Mouse (Mus musculus) lung, embryonic 15.5 days (tissue): Measurements from ENCODE around the gene Ecm2. TPM values are rescaled to one million over a fixed set of nuclear protein-coding genes. Genes with fewer than 3 reads are reported as not detected.

Source experiments
- ATAC-seq: fragments of 200-750 bp; cut with Nextera tagmentation; 2 replicates; pipeline ENCODE4 v1.8.0; 2017; ENCODE audit warnings: moderate number of reproducible peaks, borderline replicate concordance; ENCODE audit not compliant: low FRiP score, low TSS enrichment; ENCODE audit errors: extremely low read depth
- H3K27ac ChIP-seq: fragments of 300-500 bp; sonication (generic); 2 replicates; pipeline ENCODE4 v1.5.1; 2015; ENCODE audit warnings: moderate library complexity, mild to moderate bottlenecking, inconsistent platforms
- H3K27me3 ChIP-seq: fragments of 300-500 bp; sonication (generic); 2 replicates; pipeline ENCODE4 v1.6.1; 2015; ENCODE audit warnings: inconsistent platforms
- H3K36me3 ChIP-seq: fragments of 300-500 bp; sonication (generic); 2 replicates; pipeline ENCODE4 v1.6.1; 2015; ENCODE audit warnings: inconsistent platforms
- H3K4me1 ChIP-seq: fragments of 300-500 bp; sonication (generic); 2 replicates; pipeline ENCODE4 v1.6.1; 2015; ENCODE audit warnings: inconsistent platforms
- H3K4me2 ChIP-seq: fragments of 300-500 bp; sonication (generic); 2 replicates; pipeline ENCODE4 v1.6.1; 2015; ENCODE audit warnings: inconsistent platforms, mild to moderate bottlenecking, moderate library complexity
- H3K4me3 ChIP-seq: fragments of 300-500 bp; sonication (generic); 2 replicates; pipeline ENCODE4 v1.5.1; 2015; ENCODE audit warnings: mild to moderate bottlenecking, inconsistent platforms
- H3K9ac ChIP-seq: fragments of 300-500 bp; sonication (generic); 2 replicates; pipeline ENCODE4 v1.6.1; 2015; ENCODE audit warnings: inconsistent platforms
- H3K9me3 ChIP-seq: fragments of 300-500 bp; sonication (generic); 2 replicates; pipeline ENCODE4 v1.6.1; 2016; ENCODE audit warnings: inconsistent platforms
- WGBS: fragments of 180-500 bp; shearing (Covaris S2); methylation state at CpG from one replicate; pipeline ENCODE4 v1.1.7; 2015; 5-methylcytosine and 5-hydroxymethylcytosine counted together
- polyA plus RNA-seq: library from polyadenylated mRNA; unstranded; fragments of >200 nt; fragmentation: Nextera tagmentation; extraction: Ambion mirVana; gene quantifications from 2 replicates; pipeline ENCODE4 v1.2.1, GENCODE M21; 2015

Ecm2 gene
- polyA plus RNA-seq, 1 experiment from 2014 or later: 1.6 TPM

- peak; percentile 94 for ATAC-seq
- H3K36me3 ChIP-seq: no peaks in the 10 kb centered on the region
- no peak overlapping the region for H3K9ac ChIP-seq
- H3K9me3 ChIP-seq: no peaks in the 10 kb centered on the region
- 29% methylated on average over 4 of the region's 4 CpGs for WGBS
- peaks cover 12% of the 10 kb centered on the region; the same call in 1 of the 2 replicates for H3K4me1 ChIP-seq
- no peak overlapping the region for H3K4me3 ChIP-seq
- no peak overlapping the region for H3K4me2 ChIP-seq
- no peaks in the 10 kb centered on the region for H3K27me3 ChIP-seq
- peak overlapping the region; percentile 86 for H3K27ac ChIP-seq
These were observed 32.5 kb upstream of the Ecm2 start for GRCm38 (mm10) chr13:49471981-49472675.

- H3K27me3 ChIP-seq: no peaks in the 10 kb centered on the region
- ATAC-seq: no peak
- H3K4me1 ChIP-seq: peaks cover 12% of the 10 kb centered on the region; the same call in 1 of the 2 replicates
- H3K9me3 ChIP-seq: no peaks in the 10 kb centered on the region
- H3K36me3 ChIP-seq: no peaks in the 10 kb centered on the region
- no peak overlapping the region for H3K4me2 ChIP-seq
- WGBS: 60% methylated on average over 6 of the region's 6 CpGs
- no peak overlapping the region for H3K9ac ChIP-seq
- H3K4me3 ChIP-seq: no peak overlapping the region
- H3K27ac ChIP-seq: peak overlapping the region; percentile 86
These were observed 32.0 kb upstream of the Ecm2 start for GRCm38 (mm10) chr13:49472676-49473005.

DNA sequence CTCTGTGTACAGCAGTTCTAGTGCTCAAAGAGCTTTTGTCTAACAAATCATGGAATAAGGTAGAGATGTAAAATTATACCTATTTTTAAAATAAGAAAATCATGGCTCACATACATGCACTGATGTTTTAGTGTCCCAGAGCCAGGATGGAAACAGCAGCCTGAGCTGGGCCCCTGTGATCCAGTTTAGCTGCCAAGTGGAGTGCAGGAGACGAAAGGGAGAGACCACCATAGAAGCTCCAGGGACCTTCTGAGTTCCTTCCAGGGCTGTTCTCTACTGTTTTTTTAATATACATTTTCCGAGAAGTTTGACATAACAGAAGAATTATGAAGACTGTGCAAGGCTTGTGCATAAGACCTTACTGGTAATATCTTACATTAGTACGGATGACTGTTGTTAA is 26.7 kb upstream of the Ecm2 start:
- peaks cover 20% of the 10 kb centered on the region for H3K4me1 ChIP-seq
- no peak for ATAC-seq
- H3K27me3 ChIP-seq: no peaks in the 10 kb centered on the region
- no peaks in the 10 kb centered on the region for H3K36me3 ChIP-seq
- H3K9ac ChIP-seq: no peak overlapping the region
- H3K27ac ChIP-seq: peak overlapping the region; percentile 46
- H3K9me3 ChIP-seq: no peaks in the 10 kb centered on the region
- no peak overlapping the region for H3K4me2 ChIP-seq
- no peak overlapping the region for H3K4me3 ChIP-seq
- 57% methylated on average over 3 of the region's 3 CpGs for WGBS

- H3K4me1 ChIP-seq: peaks cover 20% of the 10 kb centered on the region
- peak overlapping the region; percentile 88 for H3K27ac ChIP-seq
- H3K36me3 ChIP-seq: no peaks in the 10 kb centered on the region
- peak; percentile 29; the same call in 1 of the 2 replicates for ATAC-seq
- WGBS: 78% methylated on average over 6 of the region's 6 CpGs
- no peak overlapping the region for H3K4me3 ChIP-seq
- no peak overlapping the region for H3K9ac ChIP-seq
- no peak overlapping the region for H3K4me2 ChIP-seq
- no peaks in the 10 kb centered on the region for H3K9me3 ChIP-seq
- H3K27me3 ChIP-seq: no peaks in the 10 kb centered on the region
These were observed 25.7 kb upstream of the Ecm2 start for GRCm38 (mm10) chr13:49478851-49479374.

DNA sequence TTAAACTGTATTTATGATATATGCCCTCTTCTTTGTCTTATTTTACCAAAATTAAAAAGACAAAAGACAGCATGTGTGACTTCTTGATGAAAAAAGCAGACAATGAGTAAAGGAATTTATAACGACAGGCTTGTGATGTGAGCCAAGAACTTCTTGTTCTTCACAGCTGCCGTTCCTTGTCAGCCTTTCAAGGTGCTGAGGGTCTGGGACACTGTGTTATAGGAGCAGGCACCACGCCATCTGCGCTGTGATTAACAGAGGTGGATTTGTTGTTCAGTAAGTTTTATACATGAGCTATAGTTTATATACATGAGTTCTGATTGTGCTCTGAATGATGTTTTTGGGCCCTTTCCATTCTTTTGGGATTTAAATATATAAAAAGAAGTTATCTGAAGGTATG is 25.2 kb upstream of the Ecm2 start:
- H3K27ac ChIP-seq: peak overlapping the region; percentile 88
- H3K9me3 ChIP-seq: no peaks in the 10 kb centered on the region
- no peak overlapping the region for H3K4me3 ChIP-seq
- WGBS: 58% methylated on average over 4 of the region's 4 CpGs
- no peak overlapping the region for H3K4me2 ChIP-seq
- no peaks in the 10 kb centered on the region for H3K36me3 ChIP-seq
- H3K4me1 ChIP-seq: peaks cover 20% of the 10 kb centered on the region
- ATAC-seq: no peak
- H3K9ac ChIP-seq: no peak overlapping the region
- no peaks in the 10 kb centered on the region for H3K27me3 ChIP-seq

DNA sequence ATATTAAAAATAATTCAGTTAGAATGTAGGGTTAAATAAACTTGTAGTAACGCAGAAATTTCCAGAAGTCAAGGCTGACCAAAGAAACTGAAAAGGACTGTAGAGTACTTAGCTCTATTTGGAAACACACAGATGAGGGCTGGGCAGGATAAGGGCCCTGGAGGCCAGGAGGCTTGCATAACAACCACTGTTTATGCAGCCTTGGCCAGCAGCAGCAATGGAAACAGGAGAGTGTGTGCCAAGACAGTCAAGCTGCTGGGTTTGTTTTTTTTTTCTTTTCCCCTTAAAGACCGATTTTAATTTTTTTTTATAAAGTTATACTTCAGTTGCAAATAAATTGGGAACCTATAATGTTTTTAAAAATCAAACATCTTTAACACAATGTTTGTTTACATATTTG is 24.6 kb upstream of the Ecm2 start:
- ATAC-seq: peak; percentile 97
- Histone ChIP-seq H3K27me3 (no peaks in the 10 kb centered on the region), H3K4me1 (peaks cover 22% of the 10 kb centered on the region), H3K36me3 (no peaks in the 10 kb centered on the region), H3K4me3 (no peak overlapping the region), H3K9me3 (no peaks in the 10 kb centered on the region), H3K27ac (no peak overlapping the region), H3K9ac (no peak overlapping the region), H3K4me2 (no peak overlapping the region)
- WGBS: 28% methylated on average over 2 of the region's 2 CpGs

DNA sequence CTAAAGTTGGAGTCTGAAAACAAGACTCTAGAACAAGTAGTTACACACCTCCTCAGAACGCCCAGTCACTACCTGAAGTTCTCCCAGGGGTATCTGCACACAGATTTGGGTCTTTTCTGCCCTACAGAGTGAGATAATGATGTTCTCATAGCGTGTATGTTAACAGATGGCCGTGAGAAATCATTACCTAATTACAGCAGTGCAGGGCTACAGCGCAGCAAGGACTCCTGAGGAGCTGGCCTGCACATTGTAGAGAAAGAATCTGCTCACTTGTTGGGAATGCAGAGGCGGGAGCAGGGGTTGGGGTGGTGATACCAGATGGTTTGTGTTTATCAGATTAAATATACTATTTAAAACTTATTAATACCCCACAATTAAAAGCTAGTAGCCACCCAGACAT is 24.1 kb upstream of the Ecm2 start:
- WGBS: 43% methylated on average over 5 of the region's 5 CpGs
- H3K4me1 ChIP-seq: peaks cover 27% of the 10 kb centered on the region
- peak; percentile 40; the same call in 1 of the 2 replicates for ATAC-seq
- H3K36me3 ChIP-seq: no peaks in the 10 kb centered on the region
- H3K9me3 ChIP-seq: no peaks in the 10 kb centered on the region
- H3K9ac ChIP-seq: no peak overlapping the region
- H3K27me3 ChIP-seq: no peaks in the 10 kb centered on the region
- no peak overlapping the region for H3K4me3 ChIP-seq
- H3K4me2 ChIP-seq: no peak overlapping the region
- peak overlapping the region; percentile 95 for H3K27ac ChIP-seq

DNA sequence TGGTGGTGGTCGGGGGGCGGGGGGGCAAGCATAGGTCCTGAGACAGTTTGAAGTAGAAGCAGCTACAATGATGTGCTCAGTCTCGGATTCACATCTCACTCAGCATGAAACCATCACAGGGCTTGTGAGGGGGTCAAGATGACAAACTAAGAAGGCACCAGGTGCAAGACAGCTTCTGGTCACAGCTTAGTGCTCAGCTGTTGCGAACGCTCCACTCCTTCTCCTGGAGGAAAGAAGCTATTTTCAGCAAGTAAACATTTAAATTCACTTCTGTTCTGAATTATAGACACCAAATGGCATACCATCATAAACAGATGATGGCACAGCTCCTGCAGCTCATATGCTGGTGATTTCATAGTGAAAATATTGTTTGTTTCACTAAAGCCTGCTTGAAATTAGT is 19.2 kb upstream of the Ecm2 start:
- Histone ChIP-seq H3K4me2 (no peak overlapping the region), H3K27me3 (no peaks in the 10 kb centered on the region), H3K4me1 (peaks cover 19% of the 10 kb centered on the region), H3K9ac (no peak overlapping the region), H3K4me3 (no peak overlapping the region), H3K36me3 (no peaks in the 10 kb centered on the region), H3K27ac (peak overlapping the region; percentile 60), H3K9me3 (no peaks in the 10 kb centered on the region)
- 0 out of 2 replicates have a peak, but pooled peaks have one; percentile 27 for ATAC-seq
- WGBS: 56% methylated on average over 5 of the region's 5 CpGs

GRCm38 (mm10) chr13:49492376-49493368 is 11.9 kb upstream of the Ecm2 start, which contains the start of gene Tes3-ps:
Gene Tes3-ps, plus strand, starts transcription at chr13:49493318.
- Histone ChIP-seq H3K36me3 (no peaks in the 10 kb centered on the region), H3K9ac (no peak within 1 kb of the TSS), H3K4me3 (no peak within 1 kb of the TSS), H3K9me3 (no peaks in the 10 kb centered on the region), H3K4me2 (no peak within 1 kb of the TSS), H3K4me1 (no peaks in the 10 kb centered on the region), H3K27me3 (no peaks in the 10 kb centered on the region), H3K27ac (no peak within 1 kb of the TSS; the same call in 1 of the 2 replicates)
- ATAC-seq: no peak
- 51% methylated on average over 6 of the region's 6 CpGs for WGBS

- Histone ChIP-seq H3K27me3 (no peaks in the 10 kb centered on the region), H3K9me3 (no peaks in the 10 kb centered on the region), H3K4me1 (peaks cover 4% of the 10 kb centered on the region; the same call in 1 of the 2 replicates), H3K27ac (no peak overlapping the region), H3K4me3 (no peak overlapping the region), H3K36me3 (no peaks in the 10 kb centered on the region), H3K9ac (no peak overlapping the region), H3K4me2 (no peak overlapping the region)
- WGBS: 68% methylated on average over 4 of the region's 4 CpGs
- ATAC-seq: no peak
These were observed 1.2 kb downstream of the Ecm2 start for GRCm38 (mm10) chr13:49505776-49506175.

- Histone ChIP-seq H3K9me3 (no peaks in the 10 kb centered on the region), H3K27me3 (no peaks in the 10 kb centered on the region), H3K4me3 (no peak overlapping the region), H3K9ac (no peak overlapping the region), H3K36me3 (no peaks in the 10 kb centered on the region), H3K27ac (no peak overlapping the region), H3K4me2 (no peak overlapping the region), H3K4me1 (peaks cover 4% of the 10 kb centered on the region; the same call in 1 of the 2 replicates)
- no peak for ATAC-seq
- 38% methylated on average over 3 of the region's 3 CpGs for WGBS
These were observed 2.6 kb downstream of the Ecm2 start for GRCm38 (mm10) chr13:49507176-49507575.

- Histone ChIP-seq H3K36me3 (no peaks in the 10 kb centered on the region), H3K9ac (no peak overlapping the region), H3K9me3 (no peaks in the 10 kb centered on the region), H3K4me1 (peaks cover 4% of the 10 kb centered on the region), H3K27me3 (no peaks in the 10 kb centered on the region), H3K27ac (no peak overlapping the region), H3K4me3 (no peak overlapping the region), H3K4me2 (no peak overlapping the region)
- no peak for ATAC-seq
- WGBS: 20% methylated on average over 2 of the region's 2 CpGs
These were observed 14.2 kb downstream of the Ecm2 start for GRCm38 (mm10) chr13:49518761-49519160.
